Mouse (Mus musculus) ES-E14 (cell line): ENCODE measurements around the gene Pofut1. TPM values are rescaled to one million over a fixed set of nuclear protein-coding genes. Genes with fewer than 3 reads are reported as not detected.

Source experiments
- DNase-seq: peaks from one replicate; pipeline ENCODE4 v3.0.0-alpha.2; 2013; ENCODE audit warnings: low read depth, low spot score
- H3K27ac ChIP-seq: 2 replicates; pipeline ENCODE4 v1.5.1; 2012; ENCODE audit warnings: low read depth, mild to moderate bottlenecking, low read length, moderate library complexity, mixed read lengths; ENCODE audit not compliant: poor library complexity, insufficient read depth, severe bottlenecking
- H3K36me3 ChIP-seq: 2 replicates; pipeline ENCODE4 v1.6.1; 2012; ENCODE audit warnings: mild to moderate bottlenecking, low read length, moderate library complexity, mixed read lengths; ENCODE audit not compliant: control insufficient read depth, poor library complexity, insufficient read depth, severe bottlenecking
- H3K4me1 ChIP-seq, 2 experiments: fragments of 150-350 bp in 1 of 2; sonication (generic) in 1 of 2; 2 replicates each; pipeline ENCODE4 v1.6.1; 2012; ENCODE audit warnings: low read length in 2 of 2, mild to moderate bottlenecking in 1 of 2, mixed read lengths in 1 of 2; ENCODE audit not compliant: control insufficient read depth in 2 of 2, insufficient read depth in 2 of 2, poor library complexity in 1 of 2
- H3K4me3 ChIP-seq, 2 experiments: fragments of 150-350 bp in 1 of 2; sonication (generic) in 1 of 2; 2 replicates each; pipeline ENCODE4 v1.5.1; 2012; ENCODE audit warnings: low read length in 2 of 2, low read depth in 1 of 2, mild to moderate bottlenecking in 1 of 2, mixed read lengths in 1 of 2; ENCODE audit not compliant: insufficient read depth in 1 of 2, poor library complexity in 1 of 2, severe bottlenecking in 1 of 2
- H3K9ac ChIP-seq: 2 replicates; pipeline ENCODE4 v1.6.1; 2012; ENCODE audit warnings: low read depth, mild to moderate bottlenecking, low read length, mixed read lengths; ENCODE audit not compliant: poor library complexity, insufficient read depth, severe bottlenecking
- H3K9me3 ChIP-seq: fragments of 150-350 bp; sonication (generic); 2 replicates; pipeline ENCODE4 v1.6.1; 2012; ENCODE audit warnings: low read depth, mild to moderate bottlenecking, low read length; ENCODE audit not compliant: control insufficient read depth, insufficient read depth
- CHD2 ChIP-seq: IDR thresholded peaks from 2 replicates; pipeline ENCODE4 v1.6.1; 2014; ENCODE audit warnings: mild to moderate bottlenecking, low read depth, low read length, inconsistent platforms
- HCFC1 ChIP-seq: IDR thresholded peaks from 2 replicates; pipeline ENCODE4 v1.6.1; 2012; ENCODE audit warnings: low read length, inconsistent platforms, borderline replicate concordance; ENCODE audit not compliant: insufficient read depth
- MAFK ChIP-seq: IDR thresholded peaks from 2 replicates; pipeline ENCODE4 v1.6.1; 2014; ENCODE audit warnings: mild to moderate bottlenecking, low read depth, low read length, inconsistent platforms; ENCODE audit not compliant: insufficient read depth
- ZC3H11A ChIP-seq: IDR thresholded peaks from 2 replicates; pipeline ENCODE4 v1.6.1; 2012; ENCODE audit warnings: low read depth, mild to moderate bottlenecking, inconsistent platforms, low read length, borderline replicate concordance
- ZNF384 ChIP-seq: IDR thresholded peaks from 2 replicates; pipeline ENCODE4 v1.6.1; 2012; ENCODE audit warnings: low read depth, low read length, inconsistent platforms
- in situ Hi-C, 2 experiments: fragments of 600-800 bp; cut with MboI; formaldehyde crosslinking; loops; one replicate each; pipeline ENCODE4 v1.15.1; 2025; ENCODE audit warnings: low sequenced_read_pairs in 2 of 2, inconsistent platforms in 1 of 2; ENCODE audit not compliant: unreplicated experiment in 2 of 2
- total RNA-seq: library from RNA; depleted of rRNA; stranded (reverse); fragments of 300-350 nt; gene quantifications from 2 replicates; pipeline ENCODE4 v1.2.3, GENCODE M21; 2012

The Pofut1 gene
- total RNA-seq, 1 experiment, result 29.2 TPM

- H3K27ac ChIP-seq, result no peak overlapping the region
- in situ Hi-C loops, result no loop called here
- H3K4me1 ChIP-seq, result no peaks in the 10 kb centered on the region
- no peak overlapping the region for H3K4me3 ChIP-seq
- TF ChIP-seq ZC3H11A (no peak), HCFC1 (no peak), CHD2 (no peak), MAFK (no peak)
- H3K9me3 ChIP-seq, result no peaks in the 10 kb centered on the region
- no peak overlapping the region for H3K9ac ChIP-seq
- no peak for DNase-seq
- H3K36me3 ChIP-seq, result peaks cover 4% of the 10 kb centered on the region; the same call in 1 of the 2 replicates
Measured at GRCm38 (mm10) chr2:153249751-153250150, 8.4 kb downstream of the Pofut1 start.

- Histone ChIP-seq H3K27ac (no peak overlapping the region), H3K9ac (no peak overlapping the region), H3K9me3 (no peaks in the 10 kb centered on the region), H3K36me3 (peaks cover 8% of the 10 kb centered on the region), H3K4me3 (no peak overlapping the region), H3K4me1 (no peaks in the 10 kb centered on the region)
- in situ Hi-C loops, result no loop called here
- DNase-seq, result no peak
- TF ChIP-seq CHD2, result no peak
- no peak for TF ChIP-seq ZNF384
- TF ChIP-seq MAFK, result no peak
- TF ChIP-seq HCFC1, result no peak
- no peak for TF ChIP-seq ZC3H11A
Measured at GRCm38 (mm10) chr2:153256604-153257003, 15.3 kb downstream of the Pofut1 start.

- TF ChIP-seq ZNF384 (no peak), ZC3H11A (no peak), MAFK (no peak), CHD2 (no peak), HCFC1 (no peak)
- no peak overlapping the region for H3K4me3 ChIP-seq
- no peak overlapping the region for H3K27ac ChIP-seq
- no peaks in the 10 kb centered on the region for H3K9me3 ChIP-seq
- peaks cover 18% of the 10 kb centered on the region for H3K36me3 ChIP-seq
- no peak overlapping the region for H3K9ac ChIP-seq
- DNase-seq, result no peak
- H3K4me1 ChIP-seq, result no peaks in the 10 kb centered on the region
- in situ Hi-C loops, result no loop called here
Measured at GRCm38 (mm10) chr2:153259030-153259863, 17.9 kb downstream of the Pofut1 start.

- Histone ChIP-seq H3K27ac (no peak overlapping the region), H3K9me3 (no peaks in the 10 kb centered on the region), H3K4me1 (no peaks in the 10 kb centered on the region), H3K4me3 (no peak overlapping the region), H3K9ac (no peak overlapping the region), H3K36me3 (peaks cover 18% of the 10 kb centered on the region)
- TF ChIP-seq ZC3H11A (no peak), ZNF384 (no peak), CHD2 (no peak), HCFC1 (no peak), MAFK (no peak)
- in situ Hi-C loops, result no loop called here
- no peak for DNase-seq
Measured at GRCm38 (mm10) chr2:153259864-153260674, 18.7 kb downstream of the Pofut1 start.
